Mouse (Mus musculus) kidney, adult 9 months (tissue): ENCODE results near the gene Akr1b3.
"Not testable (repeated sequence)": the region's sequence is repeated elsewhere in the genome, so short reads cannot be mapped to it uniquely, and the experiment has no call there.

Experiments used
- DNase-seq: peaks from one replicate; pipeline ENCODE4 v3.0.0; 2022

Akr1b3 gene

DNA sequence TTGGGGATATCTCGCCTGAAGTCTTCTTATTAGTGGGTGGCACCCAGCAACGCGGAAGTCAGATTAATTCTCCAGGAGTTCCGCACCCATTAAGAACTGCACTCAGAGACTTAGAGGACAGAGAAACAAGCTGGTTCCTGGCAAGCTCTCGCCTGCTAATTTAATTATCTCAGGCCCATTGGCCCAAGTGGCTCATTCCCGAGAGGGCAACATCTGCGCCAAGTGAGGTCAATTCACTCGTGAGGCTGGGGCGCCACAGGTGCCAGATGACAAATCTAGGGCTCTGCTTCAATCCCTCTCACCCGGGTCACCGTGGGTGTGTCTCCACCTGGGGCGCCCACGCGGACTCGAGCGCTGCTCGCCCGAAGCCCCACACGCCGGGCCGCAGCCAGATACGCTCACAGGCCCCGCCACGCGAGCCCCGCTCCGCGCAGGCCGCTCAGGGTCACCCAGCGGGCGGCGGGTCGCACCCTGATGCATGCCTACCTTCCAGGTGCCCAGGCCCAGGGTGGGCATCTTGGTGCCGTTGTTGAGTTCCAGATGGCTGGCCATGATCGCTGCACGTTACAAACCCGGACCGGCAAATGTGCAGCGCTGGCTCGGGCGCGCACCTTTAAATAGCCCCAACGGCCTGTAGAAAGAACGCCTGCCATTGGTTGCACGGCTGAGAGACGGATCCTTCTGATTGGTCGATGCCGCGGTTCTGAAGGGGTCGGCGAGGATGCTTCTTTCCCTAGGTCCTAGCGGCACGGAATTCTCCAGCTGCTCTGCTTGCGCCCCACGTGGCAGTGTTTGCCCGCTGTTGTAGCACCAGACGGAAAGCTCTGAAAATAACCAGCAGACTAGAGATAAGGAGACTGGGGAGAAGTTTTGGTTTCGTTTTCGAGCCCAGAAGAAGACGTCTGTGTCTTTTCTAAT lies at the start of gene Akr1b3:
Gene Akr1b3, minus strand, starts transcription at position 625 of the 918 bp plus-strand sequence.
- peak; percentile 94 for DNase-seq

DNA sequence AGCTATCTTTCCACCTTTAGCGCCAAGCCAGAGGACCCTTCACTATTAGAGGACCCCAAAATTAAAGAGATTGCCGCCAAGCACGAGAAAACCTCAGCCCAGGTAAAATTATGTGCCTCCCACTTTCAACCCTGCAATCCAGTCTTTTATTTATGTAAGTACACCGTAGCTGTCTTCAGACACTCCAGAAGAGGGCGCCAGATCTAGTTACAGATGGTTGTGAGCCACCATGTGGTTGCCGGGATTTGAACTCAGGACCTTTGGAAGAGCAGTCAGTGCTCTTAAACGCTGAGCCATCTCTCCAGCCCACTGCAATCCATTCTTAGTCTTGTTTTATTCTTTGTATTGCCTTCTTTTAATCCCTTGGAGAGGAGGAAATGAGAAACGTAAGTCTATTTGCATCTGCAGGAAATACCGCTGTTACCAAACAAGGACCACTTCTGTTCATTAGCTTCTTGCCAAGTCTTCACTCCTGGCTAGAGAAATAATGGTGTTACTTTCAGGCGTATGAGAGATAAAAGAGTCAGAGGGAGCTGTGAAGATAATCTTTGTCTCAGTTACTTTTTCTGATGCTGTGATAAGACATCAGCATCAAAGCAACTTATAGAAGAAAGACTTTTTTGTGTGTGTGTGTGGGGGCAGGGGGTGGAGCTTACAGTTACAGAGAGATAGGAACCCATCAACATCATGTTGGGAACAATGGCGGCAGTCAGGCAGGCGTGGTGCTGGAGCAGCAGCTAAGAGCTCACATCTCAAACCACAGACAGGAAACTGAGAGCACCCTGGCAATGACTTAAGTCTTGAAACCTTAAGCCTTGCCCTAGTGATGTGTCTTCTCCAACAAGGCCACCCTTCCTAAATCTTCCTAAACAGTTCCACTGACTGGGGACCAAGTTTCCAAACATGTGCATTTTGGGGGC lies 47.2 kb upstream of the Akr1b3 start:
- no peak for DNase-seq

DNA sequence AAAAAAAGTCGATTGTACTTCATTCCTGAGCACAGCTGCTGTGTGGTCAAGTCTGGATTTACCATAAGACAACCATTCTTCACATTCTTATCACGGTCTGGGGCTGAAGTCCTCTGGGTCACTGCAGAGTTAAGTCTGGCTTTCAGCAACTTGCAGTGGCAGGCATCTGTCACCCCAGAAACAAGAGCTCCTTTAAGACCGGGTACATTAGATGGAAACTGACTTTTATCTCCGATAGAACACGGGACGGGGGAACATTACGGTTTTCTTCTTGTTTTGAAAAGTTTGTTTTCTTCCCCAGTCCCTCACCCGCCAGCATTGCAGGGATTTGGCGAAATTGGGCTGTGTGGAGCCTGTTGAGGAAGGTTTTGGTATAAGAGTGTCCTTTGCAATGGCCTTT lies 38.6 kb upstream of the Akr1b3 start:
- DNase-seq = no peak

DNA sequence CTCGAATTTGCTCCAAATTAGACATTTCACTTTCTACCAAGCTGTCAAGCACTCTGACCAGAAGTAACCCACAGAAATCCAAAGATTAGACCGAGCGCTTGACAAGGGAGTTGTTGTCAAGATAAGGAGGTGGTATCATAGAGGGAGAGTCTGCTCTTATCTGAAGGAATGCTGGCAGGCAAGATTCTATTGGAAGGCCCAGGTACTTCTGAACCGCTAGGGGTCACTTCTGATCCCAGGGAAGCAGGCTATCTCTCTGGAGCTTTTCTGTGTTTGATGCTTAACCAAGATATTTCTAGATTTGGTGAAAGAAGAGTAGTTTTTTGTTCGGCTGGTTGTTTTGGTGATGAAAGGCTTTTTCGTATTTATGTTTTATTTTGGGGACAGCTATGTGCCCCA lies 38.1 kb upstream of the Akr1b3 start:
- DNase-seq = no peak

DNA sequence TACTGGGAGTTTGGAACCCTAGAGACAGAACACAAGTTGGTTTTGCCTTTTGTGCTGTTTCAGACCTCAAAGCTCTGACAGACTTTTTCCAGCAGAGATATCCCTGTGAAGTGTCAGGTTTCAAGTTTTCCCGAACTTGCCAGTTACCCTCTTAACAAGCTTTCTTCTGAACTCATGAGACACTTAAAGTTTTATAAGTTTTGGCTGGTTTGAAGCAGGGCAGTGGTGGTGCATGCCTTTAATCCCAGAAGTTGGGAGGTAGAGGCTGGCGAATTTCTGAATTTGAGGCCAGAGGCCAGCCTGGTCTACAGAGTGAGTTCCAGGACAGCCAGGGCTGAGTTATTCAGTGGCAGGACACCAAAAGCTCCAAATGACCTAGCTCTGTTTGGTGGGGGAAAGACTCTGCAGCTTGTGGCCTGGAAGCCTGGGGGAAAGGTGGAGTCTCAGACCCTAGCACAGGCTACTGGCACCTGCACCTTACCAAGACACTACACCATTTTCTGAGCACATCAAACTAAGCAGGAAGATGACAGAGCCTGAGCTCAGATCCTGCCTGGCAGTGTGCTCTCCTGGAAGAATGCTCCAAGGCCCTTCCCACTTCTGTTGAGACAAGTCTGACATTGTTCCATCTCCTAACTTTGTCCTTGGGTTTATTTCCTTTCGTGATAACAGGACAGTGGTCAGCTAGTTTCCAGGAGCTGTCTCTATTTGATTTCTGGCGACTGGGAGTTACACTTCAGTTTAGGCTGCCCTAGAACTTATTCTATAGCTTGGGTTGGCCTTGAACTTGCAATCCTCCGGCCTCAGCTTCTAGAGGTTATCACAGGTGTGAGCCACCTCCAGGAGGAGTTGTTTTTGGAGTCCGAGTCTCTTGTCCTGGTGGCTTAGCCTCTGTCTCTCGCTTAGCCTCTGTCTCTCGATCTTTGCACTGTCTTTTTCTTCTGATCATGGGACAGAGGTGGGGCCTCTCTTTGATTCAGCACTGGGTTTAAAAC lies 37.4 kb upstream of the Akr1b3 start:
- no peak for DNase-seq

DNA sequence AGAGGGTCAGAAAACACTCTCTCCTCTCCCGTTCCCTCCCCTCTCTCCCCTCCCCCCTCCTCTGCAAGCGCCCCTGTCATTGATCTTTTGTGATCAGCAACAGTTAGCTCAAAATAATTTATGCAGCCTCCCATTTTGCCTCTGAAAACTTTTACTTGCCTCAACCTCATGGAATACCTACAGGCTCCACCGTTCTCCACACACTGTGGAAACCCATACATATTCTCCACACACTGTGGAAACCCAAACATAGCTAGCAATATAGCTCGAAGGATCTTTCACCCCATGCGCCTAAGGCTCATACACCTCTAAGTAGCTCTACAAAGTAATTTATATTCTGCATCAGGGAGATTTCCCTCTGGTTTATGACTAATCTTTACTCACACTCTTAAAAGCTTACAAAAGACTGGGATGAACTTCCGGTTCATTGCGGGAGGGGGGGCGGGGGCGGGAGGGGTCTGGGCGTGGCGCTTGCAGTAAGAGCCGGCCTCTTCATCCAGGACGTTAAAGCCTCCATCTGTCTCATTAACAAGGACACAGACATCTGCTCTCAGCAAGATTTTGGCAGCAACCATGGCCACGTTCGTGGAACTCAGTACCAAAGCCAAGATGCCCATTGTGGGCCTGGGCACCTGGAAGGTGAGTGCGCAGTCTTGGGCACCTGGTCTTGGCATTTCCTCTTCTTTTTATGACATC lies 36.5 kb upstream of the Akr1b3 start, which contains the start of gene Akr1b8:
Gene Akr1b8, plus strand, starts transcription at position 462 of the 696 bp plus-strand sequence.
- no peak for DNase-seq

DNA sequence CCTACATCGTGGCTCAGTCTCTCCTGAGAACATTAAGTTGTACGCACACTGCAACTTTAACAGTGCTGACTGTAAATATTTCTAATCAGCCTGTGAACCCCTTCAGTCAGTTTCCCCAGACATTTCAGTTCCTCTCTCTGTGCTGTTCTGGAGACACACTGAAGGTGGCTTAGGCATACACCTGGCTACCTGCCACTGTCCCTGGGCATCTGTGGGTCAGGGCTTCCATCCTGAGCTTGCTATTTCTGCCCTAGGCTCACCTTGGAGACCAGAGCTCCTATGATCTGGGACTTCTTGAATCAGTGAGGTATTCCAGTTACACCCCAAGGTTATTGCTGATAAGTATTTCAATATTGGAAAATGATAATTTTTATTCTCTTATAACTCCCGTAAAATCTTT lies 35.1 kb upstream of the Akr1b3 start:
- DNase-seq = no peak

DNA sequence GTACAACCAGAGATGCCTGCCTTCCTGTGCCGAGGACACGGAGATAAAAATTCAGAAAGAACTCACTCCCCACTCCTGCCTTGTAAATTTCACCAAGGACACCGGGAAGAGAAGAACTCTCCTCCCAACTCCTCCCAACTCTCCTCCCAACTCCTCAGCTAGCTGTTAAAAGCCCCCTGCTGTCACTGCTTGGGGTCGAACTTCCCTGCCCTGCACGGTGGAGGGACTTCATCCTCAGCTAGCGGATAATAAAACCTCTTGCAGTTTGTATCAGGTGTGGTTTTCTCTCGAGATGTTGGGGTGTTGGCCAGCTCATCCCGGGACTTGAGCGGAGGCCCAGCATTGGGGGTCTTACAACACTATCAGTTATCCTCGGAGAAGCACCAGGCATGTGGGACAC lies 34.2 kb upstream of the Akr1b3 start:
- not testable (repeated sequence) for DNase-seq

DNA sequence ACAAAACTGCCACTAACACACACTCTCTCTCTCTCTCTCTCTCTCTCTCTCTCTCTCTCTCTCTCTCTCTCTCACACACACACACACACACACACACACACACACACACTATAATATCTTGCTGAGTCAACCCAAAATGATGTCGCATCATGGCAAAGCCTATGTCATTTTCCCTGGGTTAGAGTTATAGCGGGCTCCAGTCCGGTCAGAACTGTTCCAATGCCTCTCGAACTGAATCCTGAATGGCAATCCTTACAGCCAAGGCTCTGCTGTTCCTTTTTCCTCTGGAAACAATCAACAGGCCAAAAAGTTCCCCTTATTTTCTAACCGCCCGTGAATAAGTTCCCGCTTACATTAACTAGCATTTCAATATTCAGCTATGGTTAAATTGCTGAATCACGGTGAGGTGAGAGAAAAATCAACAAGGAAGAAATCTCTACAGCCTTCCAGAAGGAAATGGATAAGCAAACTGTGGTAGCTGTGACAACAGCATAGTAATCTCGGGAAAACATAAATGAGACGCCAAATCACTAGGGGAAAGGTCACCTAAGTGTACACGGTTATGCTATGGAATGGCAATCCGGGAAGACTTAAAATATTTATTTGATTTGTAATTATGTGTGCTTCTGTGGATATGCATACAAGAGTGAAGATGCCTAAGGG lies 32.9 kb upstream of the Akr1b3 start:
- DNase-seq = no peak

DNA sequence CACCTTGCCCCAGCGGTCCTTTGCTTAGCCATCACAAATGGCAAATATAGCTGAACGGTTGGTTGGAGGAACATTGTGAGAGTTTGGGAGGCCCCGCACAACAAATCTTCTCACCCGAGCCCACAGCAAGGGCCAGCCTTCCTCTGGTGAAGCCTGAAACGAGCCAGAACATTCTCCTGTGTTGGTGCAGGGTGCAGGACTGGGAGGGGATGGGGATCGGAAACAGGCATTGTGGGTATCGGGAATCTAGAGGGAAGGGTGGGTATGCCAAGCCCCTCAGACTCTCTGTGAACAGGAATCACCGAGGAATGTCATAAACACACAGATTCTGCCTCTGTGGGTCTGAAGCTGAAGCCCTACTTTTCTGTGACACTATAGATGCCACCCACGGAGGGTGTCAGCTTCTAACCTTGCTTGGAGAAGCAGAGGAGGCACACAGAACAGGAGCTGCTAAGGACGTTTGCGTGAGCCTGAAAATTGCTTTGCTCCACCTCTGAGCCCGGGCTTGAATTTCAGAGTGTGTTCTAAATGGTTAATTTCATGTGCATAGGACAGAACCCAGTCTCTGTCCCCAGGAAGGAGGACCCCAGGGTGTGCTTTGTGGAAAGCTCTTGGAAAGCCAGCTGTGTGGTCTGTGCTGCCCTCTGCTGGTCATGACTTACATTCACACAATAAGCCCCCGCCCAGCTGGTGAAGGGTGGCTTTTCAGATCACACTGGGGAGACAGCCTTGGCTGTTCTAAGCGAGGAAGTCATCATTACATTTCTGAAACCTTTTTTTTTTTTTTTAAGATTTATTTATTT lies 29.0 kb upstream of the Akr1b3 start:
- DNase-seq = peak; percentile 58

DNA sequence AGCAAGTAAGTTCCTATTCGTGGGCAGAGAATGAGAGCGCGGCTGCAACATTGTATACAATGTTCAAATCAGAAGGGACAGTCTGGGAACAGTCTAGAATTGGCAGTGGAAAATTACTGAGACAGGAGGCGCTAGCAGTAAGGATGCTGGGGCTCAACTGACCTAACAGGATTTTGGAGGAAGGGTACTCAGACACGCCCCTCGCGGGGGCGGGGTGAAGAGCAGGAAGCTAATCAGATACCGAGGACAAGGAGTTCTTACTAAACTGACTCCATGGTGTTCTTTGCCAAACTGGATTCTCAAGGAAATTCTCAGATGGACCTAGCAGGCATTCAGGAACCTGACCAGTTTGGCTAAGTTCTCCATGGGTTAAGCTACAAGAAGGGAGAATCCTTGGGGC lies 27.7 kb upstream of the Akr1b3 start:
- DNase-seq = no peak

DNA sequence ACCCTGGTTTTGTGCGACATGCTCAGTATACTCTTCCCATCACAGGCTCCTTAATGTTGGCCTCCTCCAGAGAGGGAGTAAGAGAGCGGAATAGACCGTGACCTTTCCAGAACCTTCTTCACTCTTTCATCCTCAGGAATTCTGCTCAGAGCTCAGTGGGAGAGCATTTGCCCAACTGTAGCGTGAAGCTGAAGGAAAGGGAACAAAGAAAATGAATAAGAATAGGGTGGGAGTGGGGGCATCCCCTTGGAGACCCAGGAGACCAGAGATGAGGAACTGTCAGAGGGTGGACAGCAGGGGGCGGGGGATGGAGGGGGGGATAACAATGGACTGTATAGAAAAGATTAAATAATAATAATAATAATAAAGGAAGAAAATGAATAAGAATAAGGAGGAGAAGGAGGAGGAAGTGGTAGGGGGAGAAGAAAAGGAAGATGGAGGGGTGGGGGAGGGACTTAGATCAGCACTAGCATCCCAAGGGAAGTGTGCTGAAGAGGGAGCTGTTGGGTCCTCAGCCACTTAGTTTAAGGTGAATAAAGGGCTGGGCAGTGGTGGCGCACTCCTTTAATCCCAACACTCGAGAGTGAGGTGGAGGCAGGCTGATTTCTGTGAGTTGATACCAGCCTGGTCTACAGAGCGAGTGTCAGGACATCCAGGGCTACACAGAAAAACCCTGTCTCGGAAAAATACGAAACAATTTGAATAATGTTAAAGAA lies 27.0 kb upstream of the Akr1b3 start:
- DNase-seq = no peak

DNA sequence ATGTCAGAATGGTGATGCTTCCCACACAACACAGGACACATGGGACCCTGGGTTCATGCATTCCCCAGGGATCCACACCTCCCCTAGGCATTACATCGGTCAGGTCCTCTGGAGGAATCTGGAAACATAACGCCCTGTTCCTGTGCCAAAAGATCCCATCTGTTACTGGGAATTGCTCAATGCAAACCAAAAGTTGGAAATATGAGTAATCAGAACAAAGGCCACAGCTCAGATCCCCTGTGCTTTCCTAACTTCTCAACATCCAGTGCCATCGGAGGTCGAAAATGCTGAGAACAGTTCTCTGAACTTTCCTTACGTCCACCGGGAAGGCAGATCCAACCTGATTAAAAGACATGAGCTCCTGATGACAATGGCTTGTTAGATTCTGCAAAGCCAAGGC lies 26.1 kb upstream of the Akr1b3 start:
- DNase-seq = no peak

DNA sequence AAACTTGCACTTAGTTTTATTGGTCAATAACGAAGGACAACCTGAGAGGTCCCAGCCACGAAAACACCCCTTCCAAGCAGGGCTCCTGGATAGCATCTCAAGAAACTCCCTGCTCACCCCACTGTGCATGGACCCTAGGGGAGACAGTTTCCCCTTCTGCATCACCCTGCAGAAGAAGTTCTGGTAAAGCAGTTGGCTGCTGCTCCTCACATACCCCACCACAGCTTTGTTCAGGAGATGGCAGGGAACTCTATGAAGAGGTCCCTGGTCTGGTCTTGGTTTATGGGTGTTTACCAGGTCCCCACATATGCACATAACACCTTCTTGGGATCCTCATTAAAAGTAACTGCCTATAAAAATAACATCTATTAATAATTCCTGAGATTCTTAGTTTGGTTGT lies 25.2 kb upstream of the Akr1b3 start:
- DNase-seq = no peak

DNA sequence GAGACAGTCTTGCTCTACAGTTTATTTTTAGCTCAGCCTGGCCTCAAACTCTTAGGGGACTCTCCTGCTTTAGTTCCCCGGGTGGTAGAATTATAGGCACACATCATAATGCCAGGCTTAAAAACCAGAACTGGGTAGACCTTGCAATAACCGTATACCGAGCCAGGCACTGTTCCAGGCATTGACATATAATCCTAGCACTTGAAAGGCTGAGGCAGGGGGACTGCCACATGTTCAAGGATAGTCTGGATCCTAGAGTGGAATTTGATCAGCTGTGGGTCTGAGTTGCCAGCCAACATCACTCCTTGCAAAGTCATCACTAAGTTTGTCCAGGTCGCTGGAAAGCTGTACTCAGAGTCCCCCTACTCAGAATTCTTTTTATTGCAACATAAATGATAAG lies 24.7 kb upstream of the Akr1b3 start:
- DNase-seq = no peak

DNA sequence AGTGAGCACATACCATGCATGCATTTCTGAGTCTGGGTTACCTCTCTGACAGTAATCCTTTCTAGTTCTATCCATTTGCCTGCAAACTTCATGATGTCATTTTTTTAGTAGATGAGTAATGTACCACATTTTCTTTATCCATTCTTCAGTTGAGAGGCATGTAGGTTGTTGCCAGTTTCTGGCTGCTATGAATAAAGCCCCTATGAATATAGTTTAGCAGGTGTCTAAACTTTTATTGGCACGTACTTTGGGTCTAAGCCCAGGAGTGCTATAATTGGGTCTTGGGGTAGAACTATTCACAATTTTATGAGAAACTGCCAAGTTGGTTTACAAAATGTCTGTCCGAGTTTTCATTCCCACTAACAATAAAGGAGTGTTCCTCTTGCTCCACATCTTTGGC lies 20.5 kb upstream of the Akr1b3 start:
- no peak for DNase-seq

DNA sequence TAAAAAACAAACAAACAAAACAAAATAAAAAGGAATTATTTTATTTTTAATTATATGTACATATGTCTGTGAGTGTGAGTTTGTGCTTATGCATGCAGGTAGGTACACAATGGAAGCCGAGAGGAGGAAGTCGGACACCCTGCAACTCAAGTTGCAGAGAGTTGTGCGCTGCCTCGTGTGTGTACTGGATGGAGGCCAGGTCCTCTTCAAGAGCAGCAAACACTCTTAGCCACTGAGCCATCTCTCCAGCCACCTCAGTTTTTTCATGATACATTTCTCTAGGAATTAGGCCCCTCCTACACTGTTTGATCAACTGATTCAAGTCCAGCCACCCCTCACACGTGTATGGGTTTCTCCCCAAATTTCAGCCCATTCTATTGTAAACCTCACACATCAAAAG lies 17.4 kb upstream of the Akr1b3 start:
- peak; percentile 30 for DNase-seq

DNA sequence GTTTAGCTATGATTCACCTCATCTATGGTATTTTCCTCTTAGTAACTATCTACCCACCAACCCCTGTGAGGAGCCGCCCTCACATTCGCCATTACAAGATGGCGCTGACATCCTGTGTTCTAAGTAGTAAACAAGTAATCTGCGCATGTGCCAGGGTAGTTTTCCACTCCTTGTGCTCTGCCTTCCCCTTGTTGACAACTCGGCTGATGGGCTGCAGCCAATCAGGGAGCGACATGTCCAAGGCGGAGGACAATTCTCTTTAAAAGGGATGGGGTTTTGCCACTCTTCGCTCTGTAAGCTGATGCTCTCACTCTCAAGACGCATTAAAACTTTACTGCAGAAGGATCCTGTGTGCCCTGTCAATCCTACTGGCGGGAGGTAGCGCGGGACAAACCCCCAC lies 14.5 kb upstream of the Akr1b3 start:
- DNase-seq = not testable (repeated sequence)

DNA sequence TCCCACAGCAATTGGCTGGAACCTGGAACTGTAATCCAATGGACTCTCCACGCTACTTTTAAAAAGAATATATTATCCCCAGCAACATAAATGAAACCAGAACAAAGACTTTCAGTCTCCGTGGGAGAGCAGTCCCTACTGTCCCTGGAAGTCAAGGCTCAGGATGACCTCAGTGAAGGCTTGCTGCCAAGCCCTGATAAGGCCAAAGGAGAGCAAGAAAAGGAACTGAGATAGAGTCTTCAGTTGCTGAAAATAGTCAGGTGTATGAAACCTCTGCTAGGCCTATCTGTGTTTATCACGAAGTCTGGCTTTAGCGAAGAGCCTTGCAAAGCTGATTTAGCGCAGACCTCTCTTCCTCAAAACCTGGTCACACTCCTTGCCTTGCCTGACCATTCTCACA lies 14.1 kb upstream of the Akr1b3 start:
- DNase-seq = no peak

DNA sequence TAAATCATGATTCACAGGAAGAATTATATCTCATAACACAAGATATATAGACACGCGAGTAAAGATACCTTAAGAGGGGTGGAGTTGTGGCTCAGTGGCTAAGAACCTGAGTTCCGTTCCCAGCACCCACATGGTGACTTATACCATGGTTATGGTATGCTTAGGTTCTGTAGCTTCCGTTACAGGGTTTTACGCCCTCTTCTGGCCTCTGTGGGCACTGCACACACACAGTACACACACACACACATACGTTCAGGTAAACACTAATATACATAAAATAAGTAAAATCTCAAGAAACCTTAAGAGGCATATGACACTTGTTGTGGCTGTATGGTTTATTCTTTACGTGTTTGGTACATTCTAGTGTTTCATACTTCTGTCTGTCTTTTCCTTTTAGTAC lies 4.8 kb upstream of the Akr1b3 start:
- DNase-seq = no peak
